Mouse (Mus musculus) myocyte (in vitro differentiated cells): Measurements from ENCODE around the gene Zic5. TPM values are rescaled to one million over a fixed set of nuclear protein-coding genes. Genes with fewer than 3 reads are reported as not detected.

ENCODE experiments used
- H3K27me3 ChIP-seq: one replicate; pipeline ENCODE4 v1.6.1; 2011; ENCODE audit not compliant: control insufficient read depth, insufficient read depth, insufficient read length
- H3K36me3 ChIP-seq: one replicate; pipeline ENCODE4 v1.6.1; 2011; ENCODE audit not compliant: control insufficient read depth, insufficient read depth
- H3K4me2 ChIP-seq: one replicate; pipeline ENCODE4 v1.6.1; 2011; ENCODE audit warnings: low read depth, control low read depth
- H3K4me3 ChIP-seq: one replicate; pipeline ENCODE4 v1.5.1; 2011; ENCODE audit warnings: mild to moderate bottlenecking, control low read depth, moderate library complexity
- H3K79me2 ChIP-seq: one replicate; pipeline ENCODE4 v1.6.1; 2011; ENCODE audit not compliant: control insufficient read depth, insufficient read depth
- H3ac ChIP-seq: one replicate; pipeline ENCODE4 v1.6.1; 2011; ENCODE audit not compliant: control insufficient read depth, insufficient read length
- CEBPB ChIP-seq: IDR thresholded peaks from 2 replicates; pipeline ENCODE4 v1.6.1; 2011; ENCODE audit warnings: mild to moderate bottlenecking, moderate library complexity; ENCODE audit not compliant: poor library complexity, insufficient read depth, severe bottlenecking
- E2F4 ChIP-seq: IDR thresholded peaks from one replicate; pipeline ENCODE4 v1.6.1; 2011; ENCODE audit warnings: mild to moderate bottlenecking, control low read depth, moderate library complexity; ENCODE audit not compliant: insufficient read depth
- MAX ChIP-seq: IDR thresholded peaks from one replicate; pipeline ENCODE4 v1.6.1; 2011; ENCODE audit warnings: low read depth, mild to moderate bottlenecking, control low read depth
- MYOD1 ChIP-seq, 3 experiments: IDR thresholded peaks; one replicate each; pipeline ENCODE4 v1.6.1; 2011; ENCODE audit warnings: control low read depth in 2 of 3, low read depth in 2 of 3, mild to moderate bottlenecking in 2 of 3, moderate library complexity in 1 of 3; ENCODE audit not compliant: insufficient read length in 2 of 3, control insufficient read depth in 1 of 3
- MYOG ChIP-seq, 3 experiments: IDR thresholded peaks; one replicate each; pipeline ENCODE4 v1.6.1; 2011; ENCODE audit warnings: control low read depth in 2 of 3, low read depth in 2 of 3, mild to moderate bottlenecking in 2 of 3; ENCODE audit not compliant: insufficient read length in 2 of 3, control insufficient read depth in 1 of 3, insufficient read depth in 1 of 3
- POLR2A ChIP-seq: IDR thresholded peaks from one replicate; pipeline ENCODE4 v1.6.1; 2011; ENCODE audit warnings: low read depth, mild to moderate bottlenecking, control low read depth, moderate library complexity; ENCODE audit not compliant: insufficient read length
- POLR2AphosphoS2 ChIP-seq: IDR thresholded peaks from one replicate; pipeline ENCODE4 v1.6.1; 2011; ENCODE audit warnings: low read depth, control low read depth; ENCODE audit not compliant: insufficient read length
- REST ChIP-seq: IDR thresholded peaks from one replicate; pipeline ENCODE4 v1.6.1; 2011; ENCODE audit warnings: mild to moderate bottlenecking, control low read depth, moderate library complexity; ENCODE audit not compliant: insufficient read depth, insufficient read length
- SRF ChIP-seq: IDR thresholded peaks from one replicate; pipeline ENCODE4 v1.6.1; 2011; ENCODE audit warnings: low read depth; ENCODE audit not compliant: control insufficient read depth, insufficient read length
- TCF12 ChIP-seq: IDR thresholded peaks from one replicate; pipeline ENCODE4 v1.6.1; 2011; ENCODE audit warnings: mild to moderate bottlenecking, control low read depth; ENCODE audit not compliant: poor library complexity, insufficient read depth, severe bottlenecking
- TCF3 ChIP-seq: IDR thresholded peaks from one replicate; pipeline ENCODE4 v1.6.1; 2011; ENCODE audit warnings: low read depth, control low read depth; ENCODE audit not compliant: insufficient read length
- USF1 ChIP-seq: IDR thresholded peaks from one replicate; pipeline ENCODE4 v1.6.1; 2011; ENCODE audit warnings: low read depth, mild to moderate bottlenecking, control low read depth, moderate library complexity
- polyA plus RNA-seq: library from polyadenylated mRNA; unstranded; fragments of >200 nt; fragmentation: generic; extraction: Trizol; gene quantifications from one replicate; pipeline ENCODE4 v1.2.1, GENCODE M21; 2012; ENCODE audit warnings: missing spikeins

Zic5 gene
- polyA plus RNA-seq, 1 experiment: 0.42 TPM

DNA sequence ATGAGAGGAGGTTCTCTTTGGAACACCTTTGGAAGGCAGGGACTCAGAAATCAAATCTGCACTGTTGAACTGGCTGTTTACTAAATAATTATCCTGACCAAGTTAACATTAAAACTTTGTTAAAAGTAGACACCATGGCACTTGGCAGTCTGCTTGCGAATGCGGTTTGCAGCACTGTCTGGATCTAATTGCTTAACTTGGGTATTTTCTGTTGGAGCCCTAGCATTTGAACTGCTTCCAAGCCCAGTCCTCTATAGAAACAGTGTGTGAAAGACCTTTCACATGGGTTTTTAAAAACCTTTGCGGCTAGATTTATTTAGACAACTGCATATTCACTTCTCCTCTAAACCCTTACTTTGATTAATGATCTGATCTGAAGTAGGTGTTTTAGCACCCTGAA lies 41.0 kb downstream of the Zic5 start:
- no peaks in the 10 kb centered on the region for H3K36me3 ChIP-seq
- no peaks in the 10 kb centered on the region for H3K27me3 ChIP-seq
- H3K4me3 ChIP-seq: no peak overlapping the region
- no peak overlapping the region for H3K4me2 ChIP-seq
- no peak overlapping the region for H3ac ChIP-seq
- H3K79me2 ChIP-seq: no peaks in the 10 kb centered on the region
- TF ChIP-seq USF1 (no peak), TCF12 (no peak), POLR2AphosphoS2 (no peak), SRF (no peak), POLR2A (no peak), REST (no peak), MYOG (IDR thresholded peaks at IDR 0.05; ENCODE audit: control insufficient read depth in 1 of 3, insufficient read depth in 1 of 3, insufficient read length in 2 of 3, low read depth in 2 of 3) (no peak), E2F4 (no peak), CEBPB (no peak), TCF3 (no peak)

- no peak for TF ChIP-seq POLR2AphosphoS2
- TF ChIP-seq MYOD1 (IDR thresholded peaks at IDR 0.05; ENCODE audit: control insufficient read depth in 1 of 3, insufficient read length in 2 of 3, low read depth in 2 of 3): no peak
- TF ChIP-seq CEBPB: no peak
- no peak for TF ChIP-seq TCF3
- no peak for TF ChIP-seq SRF
- no peak for TF ChIP-seq POLR2A
- no peak for TF ChIP-seq TCF12
- TF ChIP-seq MYOG (IDR thresholded peaks at IDR 0.05; ENCODE audit: control insufficient read depth in 1 of 3, insufficient read depth in 1 of 3, insufficient read length in 2 of 3, low read depth in 2 of 3): no peak
- no peak for TF ChIP-seq E2F4
- no peak for TF ChIP-seq MAX
- H3K36me3 ChIP-seq: no peaks in the 10 kb centered on the region
Measured at GRCm38 (mm10) chr14:122416166-122416771, 49.2 kb downstream of the Zic5 start.

GRCm38 (mm10) chr14:122414786-122415185 lies 50.7 kb downstream of the Zic5 start:
- H3K79me2 ChIP-seq: no peaks in the 10 kb centered on the region
- no peak for TF ChIP-seq CEBPB
- TF ChIP-seq E2F4: no peak
- TF ChIP-seq MYOD1 (IDR thresholded peaks at IDR 0.05; ENCODE audit: control insufficient read depth in 1 of 3, insufficient read length in 2 of 3, low read depth in 2 of 3): no peak
- no peak for TF ChIP-seq MAX
- no peak for TF ChIP-seq USF1
- no peak for TF ChIP-seq MYOG (IDR thresholded peaks at IDR 0.05; ENCODE audit: control insufficient read depth in 1 of 3, insufficient read depth in 1 of 3, insufficient read length in 2 of 3, low read depth in 2 of 3)
- TF ChIP-seq POLR2A: no peak
- TF ChIP-seq TCF12: no peak
- no peak for TF ChIP-seq POLR2AphosphoS2
- no peak for TF ChIP-seq SRF
- TF ChIP-seq TCF3: no peak
- TF ChIP-seq REST: no peak
- H3K36me3 ChIP-seq: no peaks in the 10 kb centered on the region
- H3K27me3 ChIP-seq: no peaks in the 10 kb centered on the region
- H3K4me3 ChIP-seq: no peak overlapping the region
- no peak overlapping the region for H3K4me2 ChIP-seq
- no peak overlapping the region for H3ac ChIP-seq

More at GRCm38 (mm10) chr14:122416166-122416771, 49.2 kb downstream of the Zic5 start:
- Histone ChIP-seq H3K4me2 (no peak overlapping the region), H3K27me3 (no peaks in the 10 kb centered on the region), H3K79me2 (no peaks in the 10 kb centered on the region), H3K4me3 (no peak overlapping the region), H3ac (no peak overlapping the region)

GRCm38 (mm10) chr14:122413542-122413928 lies 51.9 kb downstream of the Zic5 start:
- Histone ChIP-seq H3K36me3 (no peaks in the 10 kb centered on the region), H3K79me2 (no peaks in the 10 kb centered on the region), H3ac (no peak overlapping the region), H3K27me3 (no peaks in the 10 kb centered on the region), H3K4me3 (no peak overlapping the region), H3K4me2 (no peak overlapping the region)
- TF ChIP-seq CEBPB (no peak), E2F4 (no peak), SRF (no peak), MAX (no peak), REST (no peak), USF1 (no peak)
